Mouse (Mus musculus) hindbrain, embryonic 13.5 days (tissue): ENCODE data around the gene Denr. TPM values are rescaled to one million over a fixed set of nuclear protein-coding genes. Genes with fewer than 3 reads are reported as not detected.
A peak's percentile ranks its signal among the peaks of the same experiment; 100 is the strongest.

Source experiments
- ATAC-seq: fragments of 200-750 bp; cut with Nextera tagmentation; 2 replicates; pipeline ENCODE4 v1.8.0; 2017; ENCODE audit warnings: moderate TSS enrichment; ENCODE audit not compliant: low FRiP score
- H3K27ac ChIP-seq: fragments of 300-500 bp; sonication (generic); 2 replicates; pipeline ENCODE4 v1.5.1; 2015; ENCODE audit warnings: inconsistent platforms, mild to moderate bottlenecking, moderate library complexity
- H3K27me3 ChIP-seq: fragments of 300-500 bp; sonication (generic); 2 replicates; pipeline ENCODE4 v1.6.1; 2015; ENCODE audit warnings: mild to moderate bottlenecking, inconsistent platforms
- H3K36me3 ChIP-seq: fragments of 300-500 bp; sonication (generic); 2 replicates; pipeline ENCODE4 v1.6.1; 2015; ENCODE audit warnings: mild to moderate bottlenecking, inconsistent platforms
- H3K4me1 ChIP-seq: fragments of 300-500 bp; sonication (generic); replicated peaks from 2 replicates; pipeline ENCODE4 v1.6.1; 2015; ENCODE audit warnings: inconsistent platforms
- H3K4me2 ChIP-seq: fragments of 300-500 bp; sonication (generic); 2 replicates; pipeline ENCODE4 v1.6.1; 2015; ENCODE audit warnings: inconsistent platforms, mild to moderate bottlenecking, moderate library complexity
- H3K4me3 ChIP-seq: fragments of 300-500 bp; sonication (generic); 2 replicates; pipeline ENCODE4 v1.5.1; 2015; ENCODE audit warnings: mild to moderate bottlenecking, inconsistent platforms
- H3K9ac ChIP-seq: fragments of 300-500 bp; sonication (generic); 2 replicates; pipeline ENCODE4 v1.6.1; 2015; ENCODE audit warnings: mild to moderate bottlenecking, inconsistent platforms
- H3K9me3 ChIP-seq: fragments of 300-500 bp; sonication (generic); 2 replicates; pipeline ENCODE4 v1.6.1; 2016; ENCODE audit warnings: inconsistent platforms
- WGBS: fragments of 180-500 bp; shearing (Covaris S2); methylation state at CpG from one replicate; pipeline ENCODE4 v1.1.7; 2015; 5-methylcytosine and 5-hydroxymethylcytosine counted together
- polyA plus RNA-seq: library from polyadenylated mRNA; unstranded; fragments of >200 nt; fragmentation: Nextera tagmentation; extraction: Ambion mirVana; gene quantifications from 2 replicates; pipeline ENCODE4 v1.2.1, GENCODE M21; 2015

The Denr gene
- polyA plus RNA-seq, 1 experiment from 2014 or later = 143 TPM

GRCm38 (mm10) chr5:123959018-123959417 is 52.0 kb downstream of the Denr start:
- Histone ChIP-seq H3K4me3 (no peak overlapping the region), H3K9me3 (no peaks in the 10 kb centered on the region), H3K27me3 (peaks cover 6% of the 10 kb centered on the region; the same call in 1 of the 2 replicates), H3K27ac (no peak overlapping the region), H3K4me2 (no peak overlapping the region), H3K36me3 (no peaks in the 10 kb centered on the region), H3K4me1 (no peaks in the 10 kb centered on the region), H3K9ac (no peak overlapping the region; the same call in 1 of the 2 replicates)
- 84% methylated on average over 3 of the region's 3 CpGs for WGBS
- ATAC-seq = no peak

GRCm38 (mm10) chr5:123960129-123960528 is 53.2 kb downstream of the Denr start:
- Histone ChIP-seq H3K27me3 (peaks cover 3% of the 10 kb centered on the region; the same call in 1 of the 2 replicates), H3K9me3 (no peaks in the 10 kb centered on the region), H3K9ac (no peak overlapping the region), H3K4me1 (no peaks in the 10 kb centered on the region), H3K4me3 (no peak overlapping the region), H3K36me3 (no peaks in the 10 kb centered on the region), H3K27ac (no peak overlapping the region), H3K4me2 (no peak overlapping the region)
- no peak for ATAC-seq
- WGBS = 84% methylated on average over 8 of the region's 8 CpGs

- peaks cover 3% of the 10 kb centered on the region; the same call in 1 of the 2 replicates for H3K27me3 ChIP-seq
- H3K27ac ChIP-seq = no peak overlapping the region
- H3K4me3 ChIP-seq = no peak overlapping the region
- H3K4me2 ChIP-seq = no peak overlapping the region
- WGBS = 84% methylated on average over 12 of the region's 12 CpGs
- H3K9ac ChIP-seq = no peak overlapping the region
- no peaks in the 10 kb centered on the region for H3K9me3 ChIP-seq
- H3K4me1 ChIP-seq = no peaks in the 10 kb centered on the region
- no peak for ATAC-seq
- H3K36me3 ChIP-seq = no peaks in the 10 kb centered on the region
These were observed 54.1 kb downstream of the Denr start for GRCm38 (mm10) chr5:123961046-123961445.

DNA sequence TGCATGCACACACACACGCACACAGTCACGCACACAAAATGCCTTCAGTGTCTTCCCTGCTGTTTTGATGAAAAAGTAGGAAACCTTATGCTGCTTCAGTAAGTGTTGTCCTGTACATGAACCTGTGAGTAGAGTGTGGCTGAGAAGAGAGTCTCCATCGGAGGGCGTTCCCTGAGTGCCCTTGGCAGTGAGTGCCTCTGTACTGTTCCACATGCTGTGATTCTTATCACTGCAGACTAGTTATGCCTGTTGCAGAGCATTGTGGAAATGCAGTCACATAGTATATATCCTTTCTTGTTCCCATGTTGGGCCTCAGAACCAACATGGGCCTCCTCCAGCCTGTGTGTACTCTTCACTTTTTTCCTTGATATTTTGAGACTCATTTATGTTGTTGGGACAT is 57.2 kb downstream of the Denr start:
- WGBS = 95% methylated on average over 4 of the region's 4 CpGs

DNA sequence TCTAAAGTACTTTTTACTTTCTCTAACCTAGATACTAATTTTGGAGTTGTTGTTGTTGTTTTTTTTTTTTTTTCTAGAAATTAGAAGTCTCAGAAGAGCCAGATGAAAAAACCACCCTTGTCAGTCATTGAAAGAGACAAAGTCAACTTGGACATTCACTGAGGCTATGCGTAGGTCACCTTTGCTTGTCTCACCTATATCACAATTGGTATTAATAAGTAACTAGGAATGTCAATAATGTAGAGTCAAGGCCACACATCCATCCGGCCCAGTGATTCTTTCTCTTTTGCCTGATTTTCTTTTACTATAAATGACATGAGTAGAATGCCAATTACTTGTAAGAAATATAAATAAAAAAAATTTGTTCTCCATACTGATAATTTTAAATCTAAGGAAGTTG is 59.8 kb downstream of the Denr start:
- Histone ChIP-seq H3K4me2 (no peak overlapping the region), H3K4me3 (no peak overlapping the region), H3K9ac (no peak overlapping the region), H3K36me3 (no peaks in the 10 kb centered on the region), H3K4me1 (no peaks in the 10 kb centered on the region), H3K27me3 (peaks cover 6% of the 10 kb centered on the region; the same call in 1 of the 2 replicates), H3K9me3 (no peaks in the 10 kb centered on the region), H3K27ac (no peak overlapping the region)
- ATAC-seq = no peak
- WGBS = 98% methylated on average over 2 of the region's 2 CpGs

More for the DNA sequence above, 57.2 kb downstream of the Denr start:
- H3K4me2 ChIP-seq = no peak overlapping the region
- H3K27me3 ChIP-seq = peaks cover 3% of the 10 kb centered on the region; the same call in 1 of the 2 replicates
- no peak overlapping the region for H3K9ac ChIP-seq
- H3K4me3 ChIP-seq = no peak overlapping the region
- H3K27ac ChIP-seq = no peak overlapping the region
- no peaks in the 10 kb centered on the region for H3K9me3 ChIP-seq
- ATAC-seq = no peak
- H3K4me1 ChIP-seq = no peaks in the 10 kb centered on the region
- no peaks in the 10 kb centered on the region for H3K36me3 ChIP-seq

- peaks cover 6% of the 10 kb centered on the region for H3K4me1 ChIP-seq
- H3K36me3 ChIP-seq = no peaks in the 10 kb centered on the region
- WGBS = 90% methylated on average over 5 of the region's 5 CpGs
- H3K27ac ChIP-seq = no peak overlapping the region
- no peaks in the 10 kb centered on the region for H3K9me3 ChIP-seq
- H3K9ac ChIP-seq = no peak overlapping the region
- H3K4me2 ChIP-seq = no peak overlapping the region
- H3K27me3 ChIP-seq = peaks cover 10% of the 10 kb centered on the region; the same call in 1 of the 2 replicates
- no peak for ATAC-seq
- no peak overlapping the region for H3K4me3 ChIP-seq
These were observed 61.5 kb downstream of the Denr start for GRCm38 (mm10) chr5:123968468-123968867.

- H3K36me3 ChIP-seq = no peaks in the 10 kb centered on the region
- no peak overlapping the region for H3K9ac ChIP-seq
- no peak overlapping the region for H3K4me2 ChIP-seq
- H3K27me3 ChIP-seq = peaks cover 10% of the 10 kb centered on the region; the same call in 1 of the 2 replicates
- no peak overlapping the region for H3K4me3 ChIP-seq
- no peak for ATAC-seq
- H3K9me3 ChIP-seq = no peaks in the 10 kb centered on the region
- no peak overlapping the region for H3K27ac ChIP-seq
- WGBS = 69% methylated on average over 8 of the region's 8 CpGs
- peaks cover 9% of the 10 kb centered on the region for H3K4me1 ChIP-seq
These were observed 62.2 kb downstream of the Denr start for GRCm38 (mm10) chr5:123969216-123969615.

DNA sequence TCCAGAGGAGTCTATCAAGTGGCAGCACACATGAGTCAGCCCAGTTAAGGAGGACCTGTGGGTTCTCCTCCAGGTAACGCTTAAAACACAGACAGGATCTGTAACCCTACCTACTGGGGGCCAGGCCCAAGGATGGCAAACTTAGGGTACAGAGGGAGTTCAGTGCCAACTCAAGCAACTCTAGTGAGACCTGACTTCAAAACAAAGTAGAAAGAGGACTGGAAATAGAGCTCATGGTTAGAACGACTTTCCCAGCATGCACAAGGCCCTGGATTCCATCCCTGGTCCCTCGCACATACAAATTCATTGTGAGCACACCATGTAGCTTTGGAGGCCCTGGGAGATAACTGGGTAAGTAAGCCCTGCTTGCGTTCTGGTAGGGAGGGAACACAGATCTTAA is 63.6 kb downstream of the Denr start:
- 88% methylated on average over 4 of the region's 4 CpGs for WGBS
- Histone ChIP-seq H3K4me1 (peaks cover 23% of the 10 kb centered on the region), H3K4me2 (no peak overlapping the region), H3K36me3 (no peaks in the 10 kb centered on the region), H3K27me3 (peaks cover 15% of the 10 kb centered on the region), H3K9ac (no peak overlapping the region), H3K27ac (no peak overlapping the region), H3K4me3 (no peak overlapping the region), H3K9me3 (no peaks in the 10 kb centered on the region)
- no peak for ATAC-seq

DNA sequence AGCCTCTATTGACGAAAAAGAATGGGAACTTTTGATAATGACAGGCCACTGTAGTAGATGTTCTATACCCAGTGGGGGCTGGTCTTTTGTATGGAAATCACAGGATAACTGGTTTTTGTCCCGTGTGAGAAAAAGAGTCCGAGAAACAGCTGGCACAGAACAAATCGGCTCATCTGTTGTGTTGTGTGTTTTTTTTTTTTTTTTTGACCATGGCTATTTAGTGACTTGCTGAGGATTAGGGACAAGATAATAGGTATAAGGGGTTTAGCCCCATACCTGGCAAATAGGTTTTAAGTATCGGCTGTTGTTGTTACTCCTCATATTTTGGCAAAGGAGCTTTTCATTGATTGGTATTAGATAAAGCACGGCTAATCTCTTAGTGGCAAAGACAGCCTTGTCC is 65.5 kb downstream of the Denr start:
- H3K4me2 ChIP-seq = no peak overlapping the region
- peaks cover 36% of the 10 kb centered on the region for H3K4me1 ChIP-seq
- H3K27me3 ChIP-seq = peaks cover 34% of the 10 kb centered on the region
- H3K9ac ChIP-seq = no peak overlapping the region
- no peak overlapping the region for H3K4me3 ChIP-seq
- ATAC-seq = no peak
- no peak overlapping the region for H3K27ac ChIP-seq
- WGBS = 53% methylated on average over 6 of the region's 6 CpGs
- no peaks in the 10 kb centered on the region for H3K36me3 ChIP-seq
- H3K9me3 ChIP-seq = no peaks in the 10 kb centered on the region

- no peaks in the 10 kb centered on the region for H3K36me3 ChIP-seq
- H3K4me1 ChIP-seq = peaks cover 36% of the 10 kb centered on the region
- H3K27me3 ChIP-seq = peaks cover 42% of the 10 kb centered on the region
- peak within 1 kb of the TSS; percentile 70 for H3K27ac ChIP-seq
- 3% methylated on average over 57 of the region's 106 CpGs for WGBS
- ATAC-seq = peak; percentile 80
- peak within 1 kb of the TSS; percentile 91 for H3K4me2 ChIP-seq
- peak within 1 kb of the TSS; percentile 76 for H3K4me3 ChIP-seq
- peak within 1 kb of the TSS; percentile 88 for H3K9ac ChIP-seq
- no peaks in the 10 kb centered on the region for H3K9me3 ChIP-seq
These were observed 66.6 kb downstream of the Denr start, which contains the start of gene Hip1r for GRCm38 (mm10) chr5:123973299-123974178. Gene Hip1r, plus strand, starts transcription at chr5:123973628.

- Histone ChIP-seq H3K4me2 (peak overlapping the region; percentile 91), H3K27ac (peak overlapping the region; percentile 70), H3K27me3 (peaks cover 45% of the 10 kb centered on the region), H3K36me3 (no peaks in the 10 kb centered on the region), H3K9me3 (no peaks in the 10 kb centered on the region), H3K9ac (peak overlapping the region; percentile 88), H3K4me3 (peak overlapping the region; percentile 76), H3K4me1 (peaks cover 37% of the 10 kb centered on the region)
- no peak for ATAC-seq
- WGBS = under 1% methylated on average over 14 of the region's 14 CpGs
These were observed 67.2 kb downstream of the Denr start for GRCm38 (mm10) chr5:123974179-123974485.

GRCm38 (mm10) chr5:123974616-123975111 is 67.7 kb downstream of the Denr start:
- WGBS = 23% methylated on average over 11 of the region's 11 CpGs
- H3K9me3 ChIP-seq = no peaks in the 10 kb centered on the region
- ATAC-seq = no peak
- peaks cover 42% of the 10 kb centered on the region for H3K4me1 ChIP-seq
- no peaks in the 10 kb centered on the region for H3K36me3 ChIP-seq
- H3K27ac ChIP-seq = 0 out of 2 replicates have a peak overlapping the region, but pooled peaks have one; percentile 30
- H3K27me3 ChIP-seq = peaks cover 47% of the 10 kb centered on the region
- H3K9ac ChIP-seq = no peak overlapping the region
- H3K4me3 ChIP-seq = peak overlapping the region; percentile 76
- H3K4me2 ChIP-seq = peak overlapping the region; percentile 91
